28 mouse cellular contexts compared by ENCODE assay signal in genomic region chr10:67661666-67662065, GRCm38 (mm10).
DNase-seq lines count a peak whose midpoint lies in the region; ATAC-seq and TF ChIP-seq lines count a peak whose summit lies in the region.
"Had no signal": no experiment of that assay in that cellular context is flagged by ENCODE, and none has a peak within 500 bp of the region (broad histone marks: within the 10 kb centered on the region; RNA-seq: fewer than 3 reads in every experiment).

No protein-coding gene starts in this region.

- H3K4me3 ChIP-seq in lung, postnatal 0 days (ENCODE audit: low read depth, low read length), result no peak overlapping the region
- H3K4me3 ChIP-seq in forebrain, embryonic 13.5 days, result no peak overlapping the region
- H3K4me3 ChIP-seq: embryonic facial prominence, embryonic 10.5 days; embryonic facial prominence, embryonic 13.5 days; erythroblast, embryonic 14.5 days; forebrain, embryonic 12.5 days; gastrocnemius, adult 2 months; hindbrain, embryonic 12.5 days; hindbrain, embryonic 15.5 days had no signal

- H3K36me3 ChIP-seq in lung, postnatal 0 days (ENCODE audit: insufficient read depth, low read length), result no peaks in the 10 kb centered on the region
- H3K36me3 ChIP-seq in forebrain, embryonic 13.5 days (ENCODE audit: poor library complexity, severe bottlenecking), result no peaks in the 10 kb centered on the region
- H3K36me3 ChIP-seq: embryonic facial prominence, embryonic 10.5 days; embryonic facial prominence, embryonic 13.5 days; forebrain, embryonic 12.5 days; G1E; hindbrain, embryonic 12.5 days; hindbrain, embryonic 15.5 days had no signal

- 80% methylated on average over 4 of the region's 4 CpGs for WGBS in lung, postnatal 0 days
- 89% methylated on average over 4 of the region's 4 CpGs for WGBS in forebrain, embryonic 13.5 days

- no peak overlapping the region for H3K9ac ChIP-seq in lung, postnatal 0 days (replicated peaks; ENCODE audit: low read depth)
- no peak overlapping the region for H3K9ac ChIP-seq in forebrain, embryonic 13.5 days
- H3K9ac ChIP-seq: embryonic facial prominence, embryonic 13.5 days; forebrain, embryonic 12.5 days; hindbrain, embryonic 12.5 days; hindbrain, embryonic 15.5 days had no signal

- TF ChIP-seq EP300 in lung, postnatal 0 days (IDR thresholded peaks at IDR 0.05), result no peak

- no peaks in the 10 kb centered on the region for H3K9me3 ChIP-seq in lung, postnatal 0 days (ENCODE audit: low read length)
- H3K9me3 ChIP-seq in forebrain, embryonic 13.5 days (replicated peaks), result no peaks in the 10 kb centered on the region
- H3K9me3 ChIP-seq: embryonic facial prominence, embryonic 10.5 days; embryonic facial prominence, embryonic 13.5 days; forebrain, embryonic 12.5 days; hindbrain, embryonic 12.5 days; hindbrain, embryonic 15.5 days had no signal

- no peak for ATAC-seq in lung, postnatal 0 days
- 0 out of 2 replicates have a peak, but pooled peaks have one; percentile 29 for ATAC-seq in megakaryocyte progenitor cell, adult 5-6 weeks (replicated peaks; ENCODE audit: poor library complexity)
- ATAC-seq in forebrain, embryonic 13.5 days, result no peak
- ATAC-seq: forebrain, embryonic 16.5 days; Patski had no signal

- peak; percentile 28 for DNase-seq in layer of hippocampus, adult 11-12 months (ENCODE audit: low spot score)
- DNase-seq in layer of hippocampus, postnatal 25 days (ENCODE audit: extremely low spot score in 1 of 2, low spot score in 1 of 2), result no peak
- peak; percentile 43 for DNase-seq in lung, postnatal 25 days (ENCODE audit: low spot score)
- no peak for DNase-seq in lung, postnatal 0 days (ENCODE audit: low spot score)
- DNase-seq in adipocyte (ENCODE audit: low spot score), result peak; percentile 10
- DNase-seq: adrenal gland, adult 8-10 months; adrenal gland, postnatal 25 days; B cell, adult 2 months; cerebellum, adult 11-12 months; cerebellum, adult 8-10 months; cerebellum, postnatal 10 days; cerebellum, postnatal 36 days; embryo, embryonic 11 days; gastrocnemius, adult 2 months; gastrocnemius, postnatal 14 days had no signal

- H3K4me2 ChIP-seq in lung, postnatal 0 days (replicated peaks; ENCODE audit: low read depth, low read length), result no peak overlapping the region
- no peak overlapping the region for H3K4me2 ChIP-seq in forebrain, embryonic 13.5 days
- H3K4me2 ChIP-seq: embryonic facial prominence, embryonic 13.5 days; forebrain, embryonic 12.5 days; heart, embryonic 11.5 days; hindbrain, embryonic 12.5 days; hindbrain, embryonic 15.5 days had no signal

- no peaks in the 10 kb centered on the region for H3K4me1 ChIP-seq in lung, postnatal 0 days (ENCODE audit: insufficient read depth, low read depth, low read length)
- H3K4me1 ChIP-seq in forebrain, embryonic 13.5 days, result no peaks in the 10 kb centered on the region
- H3K4me1 ChIP-seq: embryonic facial prominence, embryonic 10.5 days; embryonic facial prominence, embryonic 13.5 days; forebrain, embryonic 12.5 days; hindbrain, embryonic 12.5 days; hindbrain, embryonic 15.5 days had no signal

- no peaks in the 10 kb centered on the region for H3K27me3 ChIP-seq in lung, postnatal 0 days (replicated peaks; ENCODE audit: insufficient read depth, low read length)
- no peaks in the 10 kb centered on the region for H3K27me3 ChIP-seq in forebrain, embryonic 13.5 days
- H3K27me3 ChIP-seq: CH12.LX; embryonic facial prominence, embryonic 13.5 days; forebrain, embryonic 12.5 days; hindbrain, embryonic 12.5 days; hindbrain, embryonic 15.5 days; Patski had no signal

- TF ChIP-seq CTCF in lung, postnatal 0 days (IDR thresholded peaks at IDR 0.05), result no peak

- H3K27ac ChIP-seq in lung, postnatal 0 days (ENCODE audit: low read length), result no peak overlapping the region
- no peak overlapping the region for H3K27ac ChIP-seq in forebrain, embryonic 13.5 days
- H3K27ac ChIP-seq: embryonic facial prominence, embryonic 10.5 days; embryonic facial prominence, embryonic 13.5 days; forebrain, embryonic 12.5 days; gastrocnemius, adult 2 months; hindbrain, embryonic 12.5 days; hindbrain, embryonic 15.5 days had no signal

Comparison
In these comparisons a context has a peak if more than half of its experiments do, and no peak if none do; other contexts are left out.
1. DNase-seq: peak in layer of hippocampus, adult 11-12 months (single experiment), lung, postnatal 25 days (single experiment) and adipocyte (single experiment); none in layer of hippocampus, postnatal 25 days (0 of 2) and lung, postnatal 0 days (single experiment).